Mouse (Mus musculus) liver, adult 2 months (tissue): Measurements from ENCODE around the gene Lrp1.

Source experiments
- CTCF ChIP-seq: fragments of 200-500 bp; IDR thresholded peaks from 2 replicates; pipeline ENCODE4 v1.5.1; 2011; ENCODE audit warnings: low read depth, low read length, control low read depth
- POLR2A ChIP-seq: fragments of 200-500 bp; IDR thresholded peaks from 2 replicates; pipeline ENCODE4 v1.6.1; 2011; ENCODE audit warnings: low read length, control low read depth; ENCODE audit not compliant: insufficient read depth; ENCODE audit errors: extremely low read depth

- TF ChIP-seq POLR2A (no peak), CTCF (no peak)
Measured at GRCm38 (mm10) chr10:127663590-127663989, 42.6 kb upstream of the Lrp1 start.
